Mouse (Mus musculus) forebrain, embryonic 14.5 days (tissue): ENCODE results near the gene Cd28. TPM values are rescaled to one million over a fixed set of nuclear protein-coding genes. Genes with fewer than 3 reads are reported as not detected.

Source experiments
- ATAC-seq: fragments of 200-750 bp; cut with Nextera tagmentation; 2 replicates; pipeline ENCODE4 v1.8.0; 2017; ENCODE audit warnings: mild to moderate bottlenecking, moderate library complexity
- DNase-seq: peaks from one replicate; pipeline ENCODE4 v3.0.0-alpha.2; 2015; ENCODE audit warnings: low spot score
- H3K27ac ChIP-seq: fragments of 300-500 bp; sonication (generic); 2 replicates; pipeline ENCODE4 v1.5.1; 2014; ENCODE audit warnings: low read depth, mild to moderate bottlenecking, control low read depth, low read length, moderate library complexity
- H3K27me3 ChIP-seq: fragments of 300-500 bp; sonication (generic); replicated peaks from 2 replicates; pipeline ENCODE4 v1.6.1; 2014; ENCODE audit warnings: low read length, control low read depth, mixed read lengths; ENCODE audit not compliant: control insufficient read depth, insufficient read depth
- H3K36me3 ChIP-seq: fragments of 300-500 bp; sonication (generic); 2 replicates; pipeline ENCODE4 v1.6.1; 2014; ENCODE audit warnings: low read length, control low read depth; ENCODE audit not compliant: control insufficient read depth, insufficient read depth
- H3K4me1 ChIP-seq: fragments of 300-500 bp; sonication (generic); 2 replicates; pipeline ENCODE4 v1.6.1; 2014; ENCODE audit warnings: antibody characterized with exemption, low read length, control low read depth; ENCODE audit not compliant: control insufficient read depth, insufficient read depth
- H3K4me2 ChIP-seq: fragments of 300-500 bp; sonication (generic); 2 replicates; pipeline ENCODE4 v1.6.1; 2014; ENCODE audit warnings: mild to moderate bottlenecking, control low read depth, low read length
- H3K4me3 ChIP-seq: fragments of 300-500 bp; sonication (generic); 2 replicates; pipeline ENCODE4 v1.5.1; 2014; ENCODE audit warnings: low read depth, low read length, control low read depth
- H3K9ac ChIP-seq: fragments of 300-500 bp; sonication (generic); 2 replicates; pipeline ENCODE4 v1.6.1; 2014; ENCODE audit warnings: mild to moderate bottlenecking, low read length, control low read depth, moderate library complexity
- H3K9me3 ChIP-seq: fragments of 300-500 bp; sonication (generic); replicated peaks from 2 replicates; pipeline ENCODE4 v1.6.1; 2016; ENCODE audit warnings: low read length, control low read depth, mixed read lengths; ENCODE audit not compliant: control insufficient read depth
- WGBS: fragments of 180-500 bp; shearing (Covaris S2); extraction: QIAGEN DNeasy Blood & Tissue Kit; methylation state at CpG from one replicate; pipeline ENCODE4 v1.1.7; 2014; 5-methylcytosine and 5-hydroxymethylcytosine counted together
- polyA plus RNA-seq: library from polyadenylated mRNA; unstranded; fragments of >200 nt; fragmentation: Nextera tagmentation; extraction: Ambion mirVana; gene quantifications from 2 replicates; pipeline ENCODE4 v1.2.1, GENCODE M21; 2014

Gene Cd28
- polyA plus RNA-seq, 1 experiment from 2014 or later = 0.20 TPM

DNA sequence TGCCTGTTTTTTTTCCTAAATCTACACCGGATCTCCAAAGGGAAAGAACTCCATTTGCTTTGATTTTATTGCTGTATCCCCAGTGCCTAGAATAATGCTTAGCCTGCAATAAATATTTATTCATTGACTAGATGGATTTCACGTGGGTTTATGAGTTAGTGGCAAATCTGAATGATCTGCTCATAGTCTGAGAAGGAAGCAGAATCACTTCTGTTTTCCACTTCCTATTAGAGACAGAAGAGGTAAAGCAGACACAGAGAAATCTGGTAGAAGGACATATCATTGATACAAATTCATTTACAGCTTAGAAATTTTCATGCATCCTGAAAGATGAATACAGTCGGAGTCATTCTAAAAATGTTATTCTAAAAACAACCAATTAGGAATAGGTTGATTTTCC lies 56.6 kb downstream of the Cd28 start:
- H3K4me1 ChIP-seq = no peaks in the 10 kb centered on the region
- H3K9me3 ChIP-seq = no peaks in the 10 kb centered on the region
- WGBS = 86% methylated on average over 3 of the region's 3 CpGs
- no peak overlapping the region for H3K4me2 ChIP-seq
- no peak overlapping the region for H3K27ac ChIP-seq
- ATAC-seq (no peak), DNase-seq (no peak)
- H3K27me3 ChIP-seq = no peaks in the 10 kb centered on the region
- no peak overlapping the region for H3K9ac ChIP-seq
- H3K36me3 ChIP-seq = no peaks in the 10 kb centered on the region
- no peak overlapping the region for H3K4me3 ChIP-seq

DNA sequence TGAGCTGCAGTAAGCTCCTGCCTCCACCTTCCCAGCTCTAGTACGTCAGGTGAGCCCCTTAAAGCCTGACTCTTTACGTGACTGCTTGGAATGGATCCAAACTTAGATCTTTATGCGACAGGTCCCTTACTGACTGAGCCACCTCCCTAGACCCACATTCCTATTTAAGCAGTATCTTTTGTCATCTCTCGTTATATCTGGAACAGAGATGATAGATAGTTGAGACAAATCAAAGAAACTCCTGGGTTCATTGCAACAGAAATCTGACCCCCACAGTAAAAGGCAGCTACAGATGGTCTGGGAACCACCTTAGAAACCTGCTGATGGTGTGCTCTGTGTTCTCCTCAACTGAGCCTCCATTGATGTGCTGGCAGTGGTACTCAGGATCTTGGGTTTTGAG lies 59.6 kb downstream of the Cd28 start:
- no peaks in the 10 kb centered on the region for H3K27me3 ChIP-seq
- no peak overlapping the region for H3K27ac ChIP-seq
- DNase-seq = no peak
- H3K9me3 ChIP-seq = no peaks in the 10 kb centered on the region
- H3K9ac ChIP-seq = no peak overlapping the region
- no peaks in the 10 kb centered on the region for H3K4me1 ChIP-seq
- no peak for ATAC-seq
- no peaks in the 10 kb centered on the region for H3K36me3 ChIP-seq
- H3K4me2 ChIP-seq = no peak overlapping the region
- WGBS = 73% methylated on average over 4 of the region's 4 CpGs
- no peak overlapping the region for H3K4me3 ChIP-seq

DNA sequence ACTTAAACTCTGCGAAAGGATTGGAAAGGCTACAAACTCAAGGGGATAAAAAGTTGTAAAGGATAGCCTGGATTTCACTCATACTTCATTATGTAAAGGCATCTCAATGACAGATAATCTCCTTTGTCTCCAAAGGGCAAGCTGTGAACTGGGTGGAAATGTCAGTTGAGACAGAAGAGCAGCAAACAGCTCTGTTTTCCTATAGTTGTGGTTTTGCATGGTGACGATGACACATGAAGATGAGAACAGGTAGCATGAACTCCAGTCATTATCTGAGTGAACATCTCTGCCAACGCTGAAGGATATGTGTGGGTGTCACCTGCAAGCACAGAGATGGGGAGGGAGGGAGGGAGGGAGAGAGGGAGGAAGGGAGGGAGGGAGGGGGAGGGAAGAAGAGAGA lies 60.3 kb downstream of the Cd28 start:
- WGBS = 80% methylated on average over 3 of the region's 3 CpGs
- DNase-seq = no peak
- Histone ChIP-seq H3K27me3 (no peaks in the 10 kb centered on the region), H3K27ac (no peak overlapping the region), H3K4me2 (no peak overlapping the region), H3K4me1 (no peaks in the 10 kb centered on the region), H3K4me3 (no peak overlapping the region), H3K36me3 (no peaks in the 10 kb centered on the region), H3K9ac (no peak overlapping the region), H3K9me3 (no peaks in the 10 kb centered on the region)
- no peak for ATAC-seq

DNA sequence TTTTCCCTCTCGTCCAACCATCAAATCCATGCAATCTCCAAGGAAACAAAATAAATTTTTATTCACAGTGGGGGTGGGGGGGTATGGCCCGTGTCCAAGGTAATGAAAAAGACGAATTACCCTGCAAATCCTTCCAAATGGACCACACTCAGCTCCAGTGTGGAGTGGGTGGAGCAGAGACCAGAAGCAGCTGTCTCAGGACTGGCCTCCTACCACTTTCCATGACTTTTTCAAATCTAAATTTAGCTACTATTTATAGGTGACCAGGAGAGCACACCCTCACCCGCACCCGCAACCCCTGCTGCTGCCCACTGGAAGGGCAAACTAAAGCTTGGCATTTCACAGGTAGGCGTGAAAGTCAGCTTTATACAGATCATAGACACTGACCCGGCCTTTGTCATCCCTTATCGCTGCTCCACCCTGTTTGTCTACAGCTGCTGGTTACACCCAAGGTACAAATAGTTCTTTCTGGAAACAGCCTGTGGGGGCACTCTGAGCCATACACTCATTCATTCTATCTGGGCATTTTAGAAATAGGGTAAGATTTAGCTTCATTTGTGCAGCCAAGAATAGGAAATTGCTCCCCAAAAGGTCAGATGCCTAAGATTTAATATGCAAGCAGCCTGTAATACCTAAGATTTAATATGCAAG lies 62.0 kb downstream of the Cd28 start:
- H3K27me3 ChIP-seq = no peaks in the 10 kb centered on the region
- H3K4me1 ChIP-seq = no peaks in the 10 kb centered on the region
- ATAC-seq (no peak), DNase-seq (no peak)
- H3K4me3 ChIP-seq = no peak overlapping the region
- no peaks in the 10 kb centered on the region for H3K36me3 ChIP-seq
- H3K9me3 ChIP-seq = no peaks in the 10 kb centered on the region
- WGBS = 83% methylated on average over 8 of the region's 8 CpGs
- H3K4me2 ChIP-seq = no peak overlapping the region
- H3K9ac ChIP-seq = no peak overlapping the region
- H3K27ac ChIP-seq = no peak overlapping the region

DNA sequence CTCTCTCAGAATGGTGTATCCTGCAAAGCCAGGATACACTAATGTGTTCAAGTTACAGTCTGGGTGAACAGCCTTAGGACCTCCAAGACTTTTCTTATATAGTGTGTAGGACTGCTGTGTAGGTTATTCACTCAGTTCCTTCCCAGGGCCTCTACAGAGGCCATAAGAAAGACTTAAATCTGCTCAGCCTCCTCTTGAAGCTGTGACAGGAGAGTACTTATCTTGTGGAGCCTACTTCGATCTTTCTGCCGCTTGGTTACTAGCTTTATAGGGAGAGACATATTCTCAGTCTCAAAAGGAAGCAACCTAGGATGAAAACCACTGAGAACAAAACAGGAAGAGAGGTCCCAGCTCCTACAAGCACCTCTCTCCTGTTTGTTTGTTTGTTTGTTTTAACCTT lies 62.6 kb downstream of the Cd28 start:
- WGBS = 88% methylated on average over 2 of the region's 2 CpGs
- Histone ChIP-seq H3K4me2 (no peak overlapping the region), H3K27me3 (no peaks in the 10 kb centered on the region), H3K4me3 (no peak overlapping the region), H3K4me1 (no peaks in the 10 kb centered on the region), H3K36me3 (no peaks in the 10 kb centered on the region), H3K9me3 (no peaks in the 10 kb centered on the region), H3K27ac (no peak overlapping the region), H3K9ac (no peak overlapping the region)
- ATAC-seq (no peak), DNase-seq (no peak)

DNA sequence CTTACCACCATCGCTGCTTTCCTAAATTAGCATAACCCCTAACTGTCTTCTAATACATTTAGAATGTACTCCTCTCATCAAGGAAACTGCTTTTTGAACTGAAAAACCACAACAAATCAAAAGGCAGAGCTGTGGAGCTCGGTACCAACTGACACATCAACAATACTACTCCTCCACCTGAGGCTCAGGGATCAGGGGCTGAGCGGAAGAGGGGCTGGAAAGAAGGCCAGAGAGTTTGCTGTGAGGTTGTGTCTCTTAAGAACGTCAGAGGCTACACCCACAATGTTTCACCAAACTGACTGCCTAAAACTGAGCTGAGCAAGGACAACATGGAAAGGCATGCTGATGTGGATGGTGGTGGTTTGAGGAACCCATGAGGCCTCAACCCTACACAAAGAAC lies 65.1 kb downstream of the Cd28 start:
- Histone ChIP-seq H3K27me3 (no peaks in the 10 kb centered on the region), H3K4me1 (no peaks in the 10 kb centered on the region), H3K4me2 (no peak overlapping the region), H3K9ac (no peak overlapping the region), H3K9me3 (no peaks in the 10 kb centered on the region), H3K27ac (no peak overlapping the region), H3K36me3 (no peaks in the 10 kb centered on the region), H3K4me3 (no peak overlapping the region)
- 79% methylated on average over 4 of the region's 4 CpGs for WGBS
- DNase-seq (no peak), ATAC-seq (no peak)

DNA sequence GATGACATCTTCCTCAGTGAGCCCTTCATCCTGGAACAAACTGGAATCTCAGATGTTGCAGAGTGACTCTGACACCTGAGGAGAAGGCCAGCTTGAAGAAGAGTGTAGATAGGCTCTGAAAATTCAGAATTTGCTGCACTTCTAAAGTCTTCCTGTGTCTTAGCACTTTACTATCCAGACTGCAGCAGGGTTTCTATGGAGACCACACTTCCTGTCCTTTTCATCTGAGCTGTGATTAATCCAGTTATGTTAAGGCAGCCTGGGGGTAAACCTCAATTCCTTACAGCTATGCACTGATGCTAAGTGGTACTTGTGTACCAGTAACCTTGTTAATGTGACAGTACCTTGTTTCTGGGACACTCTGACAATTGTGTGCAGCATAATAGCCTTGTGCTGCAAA lies 77.1 kb downstream of the Cd28 start:
- no peaks in the 10 kb centered on the region for H3K9me3 ChIP-seq
- ATAC-seq = no peak
- H3K36me3 ChIP-seq = no peaks in the 10 kb centered on the region
- no peak overlapping the region for H3K4me3 ChIP-seq
- H3K4me1 ChIP-seq = 0 out of 2 replicates have a peak, but pooled peaks cover 2% of the 10 kb centered on the region
- H3K9ac ChIP-seq = no peak overlapping the region
- DNase-seq = peak; percentile 22
- no peaks in the 10 kb centered on the region for H3K27me3 ChIP-seq
- no peak overlapping the region for H3K4me2 ChIP-seq
- no peak overlapping the region for H3K27ac ChIP-seq

DNA sequence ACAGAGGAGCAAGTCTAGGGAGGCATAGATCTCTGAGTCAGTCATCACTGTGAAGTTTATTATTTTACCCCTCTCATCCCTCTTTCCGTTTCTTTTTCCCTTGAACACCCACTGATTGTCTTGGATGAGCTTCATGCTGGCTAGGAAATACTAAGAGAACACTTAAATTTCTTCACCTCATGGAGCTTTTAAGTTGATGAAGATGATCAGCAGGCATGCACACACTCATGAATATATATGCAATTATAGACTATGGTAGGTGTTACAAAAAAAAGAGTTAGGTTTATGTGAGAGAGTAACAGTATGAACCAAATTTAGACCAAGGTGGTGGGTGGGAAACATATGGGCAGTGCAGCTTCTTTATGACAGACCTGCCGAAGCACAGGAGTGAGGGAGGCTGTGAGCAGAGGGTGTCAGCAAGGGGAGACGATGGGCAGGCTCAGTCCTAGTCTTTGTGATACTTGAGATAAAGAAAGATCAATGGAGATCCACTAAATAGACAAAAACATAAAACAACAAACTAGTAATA lies 79.1 kb downstream of the Cd28 start:
- DNase-seq (no peak), ATAC-seq (no peak)
- H3K4me3 ChIP-seq = no peak overlapping the region
- H3K27ac ChIP-seq = no peak overlapping the region
- H3K27me3 ChIP-seq = no peaks in the 10 kb centered on the region
- no peak overlapping the region for H3K9ac ChIP-seq
- 81% methylated on average over 3 of the region's 3 CpGs for WGBS
- H3K36me3 ChIP-seq = no peaks in the 10 kb centered on the region
- H3K4me2 ChIP-seq = no peak overlapping the region
- 0 out of 2 replicates have a peak, but pooled peaks cover 2% of the 10 kb centered on the region for H3K4me1 ChIP-seq
- no peaks in the 10 kb centered on the region for H3K9me3 ChIP-seq

DNA sequence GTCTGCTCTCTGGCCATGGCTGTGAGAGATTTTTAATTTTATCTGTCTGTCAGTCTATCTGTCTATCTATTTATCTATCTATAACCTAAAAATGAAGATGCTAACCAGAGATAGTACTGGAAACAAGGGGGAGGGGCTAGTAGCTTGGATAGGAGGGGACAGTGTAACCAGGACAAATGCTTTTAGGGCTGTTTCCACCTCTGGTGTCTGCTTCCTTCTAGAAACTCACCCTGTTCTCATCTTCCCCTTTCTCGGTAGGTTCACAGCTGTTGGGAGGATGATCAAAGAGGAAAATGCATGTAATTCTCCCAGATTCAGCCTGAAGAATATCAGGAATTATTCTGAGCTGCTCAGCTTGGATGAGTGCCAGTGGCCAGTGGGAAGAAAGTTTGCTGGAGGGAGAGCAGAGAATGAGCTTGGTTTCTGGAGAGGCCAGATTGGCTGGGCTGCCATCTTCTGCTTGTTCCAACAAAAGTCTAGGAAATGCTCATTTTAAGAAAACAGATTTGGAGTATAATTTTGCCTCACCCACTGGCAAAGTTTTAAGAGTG lies 83.3 kb downstream of the Cd28 start:
- WGBS = 72% methylated on average over 1 of the region's 1 CpGs
- Histone ChIP-seq H3K9me3 (no peaks in the 10 kb centered on the region), H3K27ac (no peak overlapping the region), H3K4me2 (no peak overlapping the region), H3K9ac (no peak overlapping the region), H3K4me3 (no peak overlapping the region), H3K4me1 (no peaks in the 10 kb centered on the region), H3K36me3 (no peaks in the 10 kb centered on the region), H3K27me3 (no peaks in the 10 kb centered on the region)
- no peak for ATAC-seq
- no peak for DNase-seq
